Mouse (Mus musculus): ENCODE measurements around the gene Mrpl20.

DNA sequence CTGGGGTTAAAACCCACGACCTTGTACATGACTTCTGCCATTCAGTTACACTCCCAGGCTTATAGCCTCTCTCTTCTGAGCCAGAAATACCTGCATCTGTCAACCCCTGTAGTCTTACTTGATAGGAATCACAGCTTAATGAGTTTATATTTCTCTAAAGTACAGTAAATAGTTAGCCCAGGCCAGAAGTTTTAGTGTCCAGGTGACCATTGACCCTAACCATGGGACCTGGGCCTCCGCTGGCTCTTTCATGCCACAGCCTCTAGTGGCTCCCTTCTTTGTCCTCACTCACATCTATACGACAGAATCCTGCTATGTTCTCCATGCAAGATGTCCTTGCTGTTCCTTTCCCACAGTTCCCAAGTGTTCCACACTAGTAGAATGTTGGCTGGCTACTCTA lies 5.2 kb downstream of the Mrpl20 start:
- TF ChIP-seq CTCF (IDR thresholded peaks at IDR 0.05; ENCODE audit: control insufficient read depth, insufficient read depth, low read length) (no peak), POLR2A (IDR thresholded peaks at IDR 0.05; ENCODE audit: borderline replicate concordance, control insufficient read depth, low read depth, low read length) (no peak)

Measured in bone marrow, adult 2 months (tissue).